Mouse (Mus musculus) kidney, adult 2 months (tissue): ENCODE measurements at regions not wholly inside any gene's neighbourhood (a gene's known extent, or its start where the extent isn't known, plus 50 kb on each side); places are given as distances from the start of the nearest gene placed in this dataset.
A peak's percentile ranks its signal among the peaks of the same experiment; 100 is the strongest.

Experiments
- CTCF ChIP-seq: fragments of 200-500 bp; conservative IDR thresholded peaks from 2 replicates; pipeline ENCODE4 v1.5.1; 2011; ENCODE audit warnings: low read depth, mild to moderate bottlenecking, control low read depth, low read length, moderate library complexity, mixed read lengths; ENCODE audit not compliant: insufficient read depth, insufficient read length
- POLR2A ChIP-seq: fragments of 200-500 bp; IDR thresholded peaks from one replicate; pipeline ENCODE4 v1.6.1; 2011; ENCODE audit warnings: low read depth, low read length, control low read depth

DNA sequence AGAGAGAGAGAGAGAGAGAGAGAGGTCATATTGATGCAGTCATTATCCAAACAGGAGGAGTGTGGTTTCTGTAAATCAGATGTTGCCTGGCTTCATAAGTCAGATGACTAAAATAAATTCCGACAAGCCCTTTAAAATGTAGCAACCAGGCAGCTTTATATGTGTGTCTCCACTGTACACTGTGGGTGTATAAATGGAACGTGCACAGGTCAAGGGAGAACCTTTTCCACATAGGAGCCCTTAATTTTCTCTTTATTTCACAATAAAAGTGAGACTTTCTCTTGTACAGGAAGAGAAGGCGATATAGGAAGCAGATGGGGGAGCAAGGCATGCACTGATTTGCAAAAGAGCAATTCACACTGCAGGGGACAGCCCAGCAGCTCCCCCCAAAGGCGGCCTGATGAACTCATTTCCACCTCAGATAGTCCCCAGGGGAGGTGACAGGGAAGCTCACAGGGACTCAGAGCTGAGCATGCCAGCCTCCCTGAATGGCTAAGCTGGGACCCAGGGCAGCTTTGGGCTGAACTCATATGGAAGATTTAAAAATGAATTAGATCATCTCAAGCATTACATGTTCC, 410.7 kb upstream of the Intu start:
- TF ChIP-seq CTCF = peak; percentile 26; the same call in 1 of the 2 replicates
- TF ChIP-seq POLR2A = no peak
